Mouse (Mus musculus) olfactory bulb, adult 2 months (tissue): ENCODE data around the gene 9230102O04Rik.

Source experiments
- CTCF ChIP-seq: fragments of 200-500 bp; IDR thresholded peaks from 2 replicates; pipeline ENCODE4 v1.5.1; 2012; ENCODE audit warnings: low read depth, mild to moderate bottlenecking, low read length, moderate library complexity; ENCODE audit not compliant: insufficient read depth
- POLR2A ChIP-seq: fragments of 200-500 bp; IDR thresholded peaks from 2 replicates; pipeline ENCODE4 v1.6.1; 2012; ENCODE audit warnings: mild to moderate bottlenecking, low read depth, low read length, moderate library complexity; ENCODE audit not compliant: insufficient read depth

DNA sequence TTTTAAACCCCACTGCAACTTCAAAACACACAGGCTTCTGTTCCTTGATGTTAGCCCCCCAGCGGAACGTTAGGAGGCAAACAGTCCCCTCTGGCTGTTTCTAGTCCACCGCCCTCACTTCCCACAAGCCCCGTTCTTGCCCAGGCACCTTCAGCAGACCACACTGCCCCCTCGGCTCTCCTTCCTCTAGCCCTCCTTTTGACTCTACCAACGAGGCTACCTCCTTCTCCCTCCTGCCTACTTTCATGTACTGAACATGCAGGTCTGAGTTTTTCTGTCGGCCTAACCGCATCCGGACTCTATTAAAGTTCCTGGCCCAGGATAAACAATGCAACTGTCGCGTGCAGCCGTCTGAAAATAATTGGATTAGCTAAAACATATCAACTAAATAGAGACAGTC lies 16.7 kb downstream of the 9230102O04Rik start:
- no peak for TF ChIP-seq POLR2A
- TF ChIP-seq CTCF = no peak
